Mouse (Mus musculus) stomach, postnatal 0 days (tissue): ENCODE measurements around the gene Plekhm1.

Experiments used
- CTCF ChIP-seq: IDR thresholded peaks from 2 replicates; pipeline ENCODE4 v1.5.1; 2016; ENCODE audit warnings: antibody characterized with exemption, low read depth, mild to moderate bottlenecking, moderate library complexity
- EP300 ChIP-seq: optimal IDR thresholded peaks from 2 replicates; pipeline ENCODE3; 2016; ENCODE audit warnings: antibody characterized with exemption

DNA sequence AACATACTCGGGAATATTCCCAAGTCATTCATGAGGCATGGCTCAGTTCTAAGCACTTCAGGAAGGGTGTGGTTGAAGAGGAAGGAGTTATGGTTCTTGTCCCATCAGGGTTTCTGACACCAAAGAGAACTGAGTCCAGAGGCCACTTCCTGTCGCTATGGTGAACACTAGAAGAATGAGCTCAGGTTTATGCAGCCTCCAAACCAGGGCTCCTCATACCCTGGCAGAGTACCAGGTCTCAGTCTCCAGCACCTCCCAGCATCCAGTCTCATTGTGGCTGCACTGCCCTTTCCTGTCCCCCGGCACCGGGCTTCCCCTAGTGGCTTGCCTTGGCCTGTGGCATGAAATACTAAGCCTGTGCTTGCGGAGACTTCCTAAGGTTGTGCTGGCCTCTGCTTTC is 6.7 kb upstream of the Plekhm1 start:
- TF ChIP-seq CTCF, result no peak
- no peak for TF ChIP-seq EP300
